Mouse (Mus musculus) liver, embryonic 14.5 days (tissue): ENCODE measurements around the gene Klk13. TPM values are rescaled to one million over a fixed set of nuclear protein-coding genes. Genes with fewer than 3 reads are reported as not detected.

Source experiments
- ATAC-seq: fragments of 200-750 bp; cut with Nextera tagmentation; 2 replicates; pipeline ENCODE4 v1.8.0; 2017; ENCODE audit warnings: moderate number of reproducible peaks, mild to moderate bottlenecking, moderate library complexity; ENCODE audit not compliant: insufficient read depth
- DNase-seq, 3 experiments: peaks; one replicate each; pipeline ENCODE4 v3.0.0-alpha.2; 2012 to 2013; ENCODE audit warnings: low read depth in 3 of 3, low spot score in 3 of 3
- H3K27ac ChIP-seq: fragments of 300-500 bp; sonication (generic); 2 replicates; pipeline ENCODE4 v1.5.1; 2014; ENCODE audit warnings: moderate library complexity, mild to moderate bottlenecking, control low read depth, inconsistent platforms
- H3K27me3 ChIP-seq: fragments of 300-500 bp; sonication (generic); 2 replicates; pipeline ENCODE4 v1.6.1; 2014; ENCODE audit warnings: mild to moderate bottlenecking, low read length, moderate library complexity; ENCODE audit not compliant: control insufficient read depth, insufficient read depth
- H3K36me3 ChIP-seq: fragments of 300-500 bp; sonication (generic); replicated peaks from 2 replicates; pipeline ENCODE4 v1.6.1; 2014; ENCODE audit warnings: low read depth; ENCODE audit not compliant: control insufficient read depth, insufficient read depth
- H3K4me1 ChIP-seq, 2 experiments: fragments of 200-500 bp in 1 of 2; fragments of 300-500 bp in 1 of 2; sonication (generic) in 1 of 2; replicated peaks; 2 replicates each; pipeline ENCODE4 v1.6.1; 2012 to 2014; ENCODE audit warnings: antibody characterized with exemption in 1 of 2, inconsistent platforms in 1 of 2, low read length in 1 of 2; ENCODE audit not compliant: control insufficient read depth in 2 of 2, insufficient read depth in 2 of 2
- H3K4me2 ChIP-seq: fragments of 300-500 bp; sonication (generic); 2 replicates; pipeline ENCODE4 v1.6.1; 2014; ENCODE audit warnings: low read depth, mild to moderate bottlenecking, control low read depth, moderate library complexity
- H3K4me3 ChIP-seq, 2 experiments: fragments of 200-500 bp in 1 of 2; fragments of 300-500 bp in 1 of 2; sonication (generic) in 1 of 2; 2 replicates each; pipeline ENCODE4 v1.5.1; 2012 to 2014; ENCODE audit warnings: low read depth in 2 of 2, low read length in 2 of 2, mild to moderate bottlenecking in 2 of 2, control low read depth in 1 of 2, inconsistent platforms in 1 of 2, moderate library complexity in 1 of 2; ENCODE audit not compliant: insufficient read depth in 1 of 2
- H3K9ac ChIP-seq: fragments of 300-500 bp; sonication (generic); replicated peaks from 2 replicates; pipeline ENCODE4 v1.6.1; 2014; ENCODE audit warnings: mild to moderate bottlenecking, control low read depth, moderate library complexity
- H3K9me3 ChIP-seq: fragments of 300-500 bp; sonication (generic); 2 replicates; pipeline ENCODE4 v1.6.1; 2016; ENCODE audit warnings: low read length, mixed read lengths; ENCODE audit not compliant: control insufficient read depth
- CTCF ChIP-seq: IDR thresholded peaks from 2 replicates; pipeline ENCODE4 v1.5.1; 2016; ENCODE audit warnings: antibody characterized with exemption, low read depth, control low read depth
- EP300 ChIP-seq: IDR thresholded peaks from 2 replicates; pipeline ENCODE4 v1.6.1; 2016; ENCODE audit warnings: antibody characterized with exemption, low read depth
- WGBS: fragments of 180-500 bp; shearing (Covaris S2); extraction: QIAGEN DNeasy Blood & Tissue Kit; methylation state at CpG from one replicate; pipeline ENCODE4 v1.1.7; 2014; ENCODE audit not compliant: insufficient replicate concordance; 5-methylcytosine and 5-hydroxymethylcytosine counted together
- polyA plus RNA-seq, 2 experiments: library from polyadenylated mRNA; depleted of rRNA in 1 of 2; stranded (reverse) in 1 of 2; unstranded in 1 of 2; fragments of >200 nt; fragmentation: Nextera tagmentation in 1 of 2; extraction: Ambion mirVana in 1 of 2; gene quantifications; 2 replicates each; pipeline versions ENCODE4 v1.2.1 to v1.2.3; 2012 to 2014

Gene Klk13
- polyA plus RNA-seq, 2 experiments = 0.02 to 0.06 TPM

- H3K36me3 ChIP-seq = no peaks in the 10 kb centered on the region
- no peak overlapping the region for H3K27ac ChIP-seq
- H3K9ac ChIP-seq = no peak overlapping the region
- no peak overlapping the region for H3K4me2 ChIP-seq
- ATAC-seq (no peak), DNase-seq (no peak)
- no peak overlapping the region for H3K4me3 ChIP-seq
- no peaks in the 10 kb centered on the region for H3K9me3 ChIP-seq
- no peak for TF ChIP-seq CTCF
- TF ChIP-seq EP300 = no peak
- H3K27me3 ChIP-seq = no peaks in the 10 kb centered on the region
- 68% methylated on average over 6 of the region's 6 CpGs for WGBS
- H3K4me1 ChIP-seq = no peaks in the 10 kb centered on the region
Observed at GRCm38 (mm10) chr7:43771916-43772315, 59.5 kb downstream of the Klk13 start.

- no peak overlapping the region for H3K27ac ChIP-seq
- H3K9me3 ChIP-seq = no peaks in the 10 kb centered on the region
- no peaks in the 10 kb centered on the region for H3K4me1 ChIP-seq
- no peak overlapping the region for H3K4me2 ChIP-seq
- TF ChIP-seq EP300 = no peak
- no peak for TF ChIP-seq CTCF
- no peaks in the 10 kb centered on the region for H3K36me3 ChIP-seq
- 63% methylated on average over 3 of the region's 3 CpGs for WGBS
- H3K9ac ChIP-seq = no peak overlapping the region
- no peak for DNase-seq
- H3K27me3 ChIP-seq = no peaks in the 10 kb centered on the region
- ATAC-seq = no peak
- no peak overlapping the region for H3K4me3 ChIP-seq
Observed at GRCm38 (mm10) chr7:43772901-43773300, 60.5 kb downstream of the Klk13 start.

DNA sequence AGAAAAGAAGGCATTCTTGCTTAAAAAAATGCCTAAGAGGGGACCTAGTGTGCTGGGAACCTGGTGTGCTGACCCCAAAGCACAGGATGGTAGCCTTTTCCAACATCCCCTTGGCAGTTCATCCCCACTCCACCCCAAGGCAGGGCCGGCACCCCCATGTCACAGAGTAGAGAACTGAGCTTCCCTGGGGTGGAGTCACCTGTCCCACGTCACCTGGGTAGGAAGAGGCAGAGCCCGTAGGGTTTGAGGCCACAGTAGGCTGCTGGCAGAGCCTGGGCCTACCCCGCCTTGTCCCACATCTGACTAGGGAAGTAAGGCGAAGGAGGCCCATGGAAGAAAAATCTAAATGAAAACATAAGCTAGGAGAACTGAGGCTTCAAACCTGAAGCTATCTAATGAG is 62.0 kb downstream of the Klk13 start, which contains the start of gene Klk11:
Klk11 (plus strand) TSS at position 241 of the 400 bp plus-strand sequence.
- ATAC-seq = no peak
- Histone ChIP-seq H3K27ac (no peak within 1 kb of the TSS), H3K9me3 (no peaks in the 10 kb centered on the region), H3K4me1 (no peaks in the 10 kb centered on the region), H3K36me3 (no peaks in the 10 kb centered on the region), H3K4me3 (no peak within 1 kb of the TSS), H3K4me2 (no peak within 1 kb of the TSS), H3K9ac (no peak within 1 kb of the TSS), H3K27me3 (no peaks in the 10 kb centered on the region)
- no peak for DNase-seq
- WGBS = 62% methylated on average over 5 of the region's 5 CpGs
- no peak for TF ChIP-seq EP300
- TF ChIP-seq CTCF = no peak

GRCm38 (mm10) chr7:43774802-43775201 is 62.4 kb downstream of the Klk13 start:
- TF ChIP-seq EP300 (no peak), CTCF (no peak)
- Histone ChIP-seq H3K27ac (no peak overlapping the region), H3K4me1 (no peaks in the 10 kb centered on the region), H3K9ac (no peak overlapping the region), H3K4me3 (no peak overlapping the region), H3K36me3 (no peaks in the 10 kb centered on the region), H3K9me3 (no peaks in the 10 kb centered on the region), H3K27me3 (no peaks in the 10 kb centered on the region), H3K4me2 (no peak overlapping the region)
- 62% methylated on average over 6 of the region's 6 CpGs for WGBS
- ATAC-seq = no peak
- no peak for DNase-seq

DNA sequence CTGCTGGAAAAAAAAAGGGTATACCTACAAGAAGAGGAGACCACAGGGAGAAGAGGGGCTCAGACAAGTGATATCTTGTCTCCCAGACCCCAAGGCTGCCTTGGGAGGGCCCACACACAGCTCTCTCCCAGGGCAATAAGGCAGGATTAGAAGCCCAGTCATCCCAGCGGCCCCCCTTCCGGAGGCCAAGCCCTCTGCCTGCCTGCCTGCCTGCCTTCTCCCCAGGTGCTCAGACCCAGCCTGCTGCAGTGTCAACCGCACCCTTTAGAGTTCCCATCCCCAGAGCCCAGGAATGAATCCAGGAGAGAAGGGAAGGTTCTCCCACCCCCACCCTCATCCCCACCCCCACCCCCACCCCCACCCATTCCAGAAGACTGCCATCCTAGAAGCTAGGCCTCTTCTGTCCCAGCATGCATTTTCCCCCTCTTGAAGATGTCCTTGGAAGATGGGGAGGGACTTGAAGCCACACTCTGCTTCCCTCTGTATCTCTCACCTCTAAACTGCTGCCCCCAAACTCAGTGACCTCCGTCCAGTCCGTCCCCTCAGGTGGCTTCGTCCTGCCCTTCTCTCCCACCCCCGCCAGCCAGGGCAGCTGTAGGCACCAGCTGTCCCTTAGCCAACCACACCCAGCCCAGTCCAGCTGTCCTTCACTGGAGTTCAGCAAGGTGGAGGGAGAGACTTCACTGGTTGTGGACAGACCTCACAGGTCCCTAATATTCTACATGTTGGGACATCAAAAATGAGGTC is 63.1 kb downstream of the Klk13 start:
- Histone ChIP-seq H3K4me2 (no peak overlapping the region), H3K9me3 (no peaks in the 10 kb centered on the region), H3K4me3 (no peak overlapping the region), H3K36me3 (no peaks in the 10 kb centered on the region), H3K9ac (no peak overlapping the region), H3K27ac (no peak overlapping the region), H3K27me3 (no peaks in the 10 kb centered on the region), H3K4me1 (no peaks in the 10 kb centered on the region)
- DNase-seq (no peak), ATAC-seq (no peak)
- 49% methylated on average over 7 of the region's 7 CpGs for WGBS
- TF ChIP-seq CTCF = no peak
- no peak for TF ChIP-seq EP300
